Mouse (Mus musculus) testis, postnatal 14 days (tissue): ENCODE measurements at regions not wholly inside any gene's neighbourhood (a gene's known extent, or its start where the extent isn't known, plus 50 kb on each side); places are given as distances from the start of the nearest gene placed in this dataset.

Experiments used
- DNase-seq: peaks from one replicate; pipeline ENCODE4 v3.0.0; 2021; ENCODE audit warnings: low spot score

DNA sequence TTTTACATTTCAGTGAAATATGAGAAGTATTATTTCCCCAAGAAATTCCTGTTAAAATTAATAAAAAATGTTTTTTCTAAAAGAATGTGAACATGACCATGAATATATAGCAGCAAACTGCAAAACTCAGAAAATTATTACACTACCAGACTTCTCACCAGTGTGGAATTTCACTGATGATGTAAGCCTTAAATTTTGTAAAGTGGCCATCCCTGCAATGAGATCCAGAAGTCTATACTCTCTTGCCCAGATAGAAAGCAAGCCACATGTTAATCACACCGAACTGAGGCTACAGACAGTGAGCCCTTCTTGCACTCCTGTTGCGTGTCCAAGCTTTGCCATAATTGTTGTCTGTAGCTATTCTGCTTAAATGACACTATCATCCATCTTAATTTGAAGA is 62.6 kb upstream of the P3h2 start:
- no peak for DNase-seq

DNA sequence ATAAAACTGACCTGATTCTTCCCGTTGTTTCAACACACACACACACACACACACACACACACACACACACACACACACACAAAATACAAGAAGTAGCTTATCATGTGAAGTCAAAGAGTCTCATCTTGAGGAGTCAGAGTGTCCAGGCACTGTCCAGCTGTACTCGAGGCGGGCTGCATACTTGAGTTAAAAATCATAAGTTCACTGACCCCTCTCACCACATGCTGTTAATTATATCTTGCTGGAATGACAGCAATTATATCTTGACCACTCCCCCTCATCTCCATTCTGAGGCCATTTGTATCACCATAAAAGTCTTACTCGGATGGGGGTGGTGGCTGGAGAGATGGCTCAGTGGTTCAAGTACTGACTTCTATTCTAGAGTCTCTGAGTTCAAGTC is 58.5 kb upstream of the P3h2 start:
- no peak for DNase-seq

DNA sequence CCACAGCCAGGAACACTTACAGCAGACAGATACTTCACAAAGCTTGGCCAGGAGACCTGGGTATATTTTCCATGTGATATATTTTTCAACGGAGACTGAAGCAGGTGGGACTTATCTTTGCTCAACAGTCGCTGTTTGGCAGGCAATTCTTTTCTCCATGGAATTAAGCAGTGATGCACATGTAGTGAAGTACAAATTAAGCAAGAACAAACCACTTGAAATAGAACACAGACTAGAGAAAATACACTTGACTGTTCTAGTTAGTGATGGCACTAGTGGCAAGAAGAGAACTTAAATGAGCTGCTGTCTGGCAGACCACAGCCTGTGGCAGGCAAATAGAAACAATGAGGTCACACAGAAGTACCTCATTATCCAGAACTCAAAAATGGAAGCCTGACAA is 57.8 kb upstream of the P3h2 start:
- no peak for DNase-seq

DNA sequence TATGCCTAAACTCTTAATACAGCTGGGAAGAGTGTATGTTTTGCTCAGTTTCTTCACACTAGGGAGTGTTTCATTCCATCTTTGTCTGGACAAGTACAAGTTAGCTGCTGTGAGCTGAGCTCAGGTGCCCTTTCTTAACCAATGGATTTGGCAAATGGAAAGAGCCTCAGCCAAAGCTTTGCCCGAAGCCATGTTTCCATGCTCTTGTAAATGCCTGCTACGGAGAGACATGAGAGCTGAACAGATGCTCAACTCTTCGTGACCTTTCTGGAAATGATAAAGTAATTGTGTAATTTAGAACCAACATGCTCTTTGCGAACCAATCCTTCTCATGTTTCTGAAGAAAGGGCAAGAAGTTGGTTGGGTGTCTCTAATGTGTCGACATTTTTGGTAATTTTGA is 52.0 kb upstream of the P3h2 start:
- DNase-seq, result no peak
